Mouse (Mus musculus) monocyte, adult 59 days (primary cell): ENCODE results near the gene Hnrnph3. TPM values are rescaled to one million over a fixed set of nuclear protein-coding genes. Genes with fewer than 3 reads are reported as not detected.

Source experiments
- total RNA-seq, 2 experiments: library from RNA; stranded (reverse); gene quantifications; one replicate each; pipeline ENCODE4 v1.2.4; 2023

The Hnrnph3 gene
- total RNA-seq, result 10 to 100 TPM; 50.2 to 52.4 TPM

DNA sequence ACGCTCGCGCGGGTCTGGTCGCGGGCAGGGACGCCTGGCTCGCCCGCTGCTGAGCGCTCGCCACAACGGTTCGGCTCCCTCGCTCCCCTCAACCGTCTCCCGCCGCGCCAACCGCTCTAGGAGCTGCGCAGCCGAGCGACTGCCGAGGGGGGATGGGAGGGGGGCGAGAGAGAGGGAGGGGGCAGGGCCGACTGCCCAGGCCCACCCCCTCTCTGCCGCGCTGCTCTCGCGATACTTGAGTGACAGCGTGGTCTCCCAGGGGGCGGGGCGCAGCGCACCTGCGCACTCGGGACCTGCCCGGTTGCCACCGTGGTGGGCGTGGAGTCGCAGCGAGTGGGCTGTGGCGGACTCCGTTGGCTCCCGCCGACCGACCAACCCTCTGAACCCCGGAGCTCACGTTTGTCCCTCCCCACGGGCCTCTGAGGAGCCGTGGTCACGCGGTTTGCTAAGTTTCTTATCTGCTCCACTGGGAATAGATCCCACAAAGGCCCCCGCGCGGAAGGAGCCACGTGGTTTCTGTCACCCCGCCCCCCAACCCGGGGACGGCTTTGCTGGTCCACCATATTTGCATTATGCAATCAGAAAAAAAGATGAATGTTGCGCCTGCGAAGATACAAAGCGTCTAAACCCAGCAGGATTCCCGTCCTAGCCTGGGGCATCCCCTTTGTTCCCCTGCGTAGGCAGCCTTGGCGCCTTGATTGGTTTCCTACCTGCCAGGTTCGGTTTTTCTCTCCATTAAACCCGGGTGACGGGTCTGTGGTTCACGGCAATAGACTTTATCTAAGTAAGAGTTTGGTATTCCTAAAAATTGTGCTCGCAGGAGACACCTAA lies at the start of gene Hnrnph3, which contains the start of gene Pbld2:
Gene Hnrnph3 (minus strand): TSS at position 469 of the 831 bp plus-strand sequence.
Gene Pbld2 (plus strand): TSS at position 567 of the 831 bp plus-strand sequence.

GRCm38 (mm10) chr10:63059862-63060261 lies 35.8 kb upstream of the Hnrnph3 start, which contains the start of gene Pbld1:
Gene Pbld1 (plus strand): TSS chr10:63060162.

GRCm38 (mm10) chr10:62980039-62980954 lies 43.7 kb downstream of the Hnrnph3 start, which contains the start of gene Rufy2:
Gene Rufy2 (plus strand): TSS chr10:62980223.

Other genes with a start within 250 kb of the Hnrnph3 start
- 10 to 100 TPM; 85.5 to 89.2 TPM for gene Ccar1, start 231.9 kb downstream of the Hnrnph3 start, total RNA-seq
- gene Tet1, start 115.2 kb downstream of the Hnrnph3 start, total RNA-seq, result 1 to 10 TPM; 1.3 to 1.5 TPM
- 10 to 100 TPM; 12.8 to 12.9 TPM for gene Slc25a16, start 103.6 kb downstream of the Hnrnph3 start, total RNA-seq
- 10 to 100 TPM; 87.9 to 97.2 TPM for gene Dna2, start 77.2 kb downstream of the Hnrnph3 start, total RNA-seq
- 10 to 100 TPM; 10.3 to 11.3 TPM for gene Rufy2, start 44.0 kb downstream of the Hnrnph3 start, total RNA-seq
- under 1 TPM in 1 of 2 experiments, not detected in 1; 0.76 TPM for gene Pbld2, start 98 bp upstream of the Hnrnph3 start, total RNA-seq
- gene Pbld1, start 35.9 kb upstream of the Hnrnph3 start, total RNA-seq, result under 1 TPM in 1 of 2 experiments, not detected in 1; 0.21 TPM
- gene Atoh7, start 75.4 kb upstream of the Hnrnph3 start, total RNA-seq, result not detected
- under 1 TPM in 1 of 2 experiments, not detected in 1; 0.18 TPM for gene Mypn, start 179.7 kb upstream of the Hnrnph3 start, total RNA-seq
- 100 to 1,000 TPM; 320 to 326 TPM for gene Herc4, start 219.6 kb upstream of the Hnrnph3 start, total RNA-seq